Mouse (Mus musculus) kidney, postnatal 25 days (tissue): Measurements from ENCODE around the gene Trappc12.
"Not testable (repeated sequence)": the region's sequence is repeated elsewhere in the genome, so short reads cannot be mapped to it uniquely, and the experiment has no call there.

Source experiments
- DNase-seq, 2 experiments: peaks; one replicate each; pipeline ENCODE4 v3.0.0; 2021; ENCODE audit warnings: mixed read lengths in 2 of 2

Trappc12 gene

GRCm38 (mm10) chr12:28750021-28750633, at the start of gene Trappc12:
Gene Trappc12 (minus strand): TSS chr12:28750472.
- peak; percentile 94 to 96 for DNase-seq

GRCm38 (mm10) chr12:28799798-28800411, 49.6 kb upstream of the Trappc12 start:
- no peak for DNase-seq

- DNase-seq, result no peak
Observed at GRCm38 (mm10) chr12:28796881-28797420, 46.7 kb upstream of the Trappc12 start.

GRCm38 (mm10) chr12:28795041-28795440, 44.8 kb upstream of the Trappc12 start:
- no peak for DNase-seq

GRCm38 (mm10) chr12:28793715-28794114, 43.4 kb upstream of the Trappc12 start:
- no peak for DNase-seq

- no peak for DNase-seq
Observed at GRCm38 (mm10) chr12:28792613-28793012, 42.3 kb upstream of the Trappc12 start.

- no peak for DNase-seq
Observed at GRCm38 (mm10) chr12:28786310-28786709, 36.0 kb upstream of the Trappc12 start.

- DNase-seq, result no peak
Observed at GRCm38 (mm10) chr12:28785299-28785698, 35.0 kb upstream of the Trappc12 start.

- DNase-seq, result no peak
Observed at GRCm38 (mm10) chr12:28784864-28785263, 34.6 kb upstream of the Trappc12 start.

- DNase-seq, result peak; percentile 39 to 52
Observed at GRCm38 (mm10) chr12:28784355-28784754, 34.1 kb upstream of the Trappc12 start.

GRCm38 (mm10) chr12:28782637-28783036, 32.4 kb upstream of the Trappc12 start:
- DNase-seq, result peak in 1 of 2 experiments; percentile 30

GRCm38 (mm10) chr12:28780180-28780579, 29.9 kb upstream of the Trappc12 start:
- DNase-seq, result no peak

GRCm38 (mm10) chr12:28775627-28776026, 25.4 kb upstream of the Trappc12 start:
- DNase-seq, result no peak

- DNase-seq, result no peak
Observed at GRCm38 (mm10) chr12:28775120-28775519, 24.8 kb upstream of the Trappc12 start.

- DNase-seq, result no peak
Observed at GRCm38 (mm10) chr12:28773815-28774214, 23.5 kb upstream of the Trappc12 start.

- no peak for DNase-seq
Observed at GRCm38 (mm10) chr12:28769953-28770352, 19.7 kb upstream of the Trappc12 start.

- peak; percentile 30 to 57 for DNase-seq
Observed at GRCm38 (mm10) chr12:28756019-28756418, 5.7 kb upstream of the Trappc12 start.

- peak; percentile 93 to 95 for DNase-seq
Observed at GRCm38 (mm10) chr12:28751508-28752263, 1.4 kb upstream of the Trappc12 start, which contains the start of gene Eipr1. Gene Eipr1 (plus strand): TSS chr12:28751803.

GRCm38 (mm10) chr12:28750876-28751275, 604 bp upstream of the Trappc12 start:
- no peak for DNase-seq

- DNase-seq, result no peak
Observed at GRCm38 (mm10) chr12:28743328-28743727, 6.9 kb downstream of the Trappc12 start.

- no peak for DNase-seq
Observed at GRCm38 (mm10) chr12:28735293-28735692, 15.0 kb downstream of the Trappc12 start.

GRCm38 (mm10) chr12:28734271-28734670, 16.0 kb downstream of the Trappc12 start:
- no peak for DNase-seq

- DNase-seq, result not testable (repeated sequence)
Observed at GRCm38 (mm10) chr12:28733520-28734245, 16.6 kb downstream of the Trappc12 start.
